ENCODE assay signal across 17 mouse cellular contexts in the genomic region with DNA sequence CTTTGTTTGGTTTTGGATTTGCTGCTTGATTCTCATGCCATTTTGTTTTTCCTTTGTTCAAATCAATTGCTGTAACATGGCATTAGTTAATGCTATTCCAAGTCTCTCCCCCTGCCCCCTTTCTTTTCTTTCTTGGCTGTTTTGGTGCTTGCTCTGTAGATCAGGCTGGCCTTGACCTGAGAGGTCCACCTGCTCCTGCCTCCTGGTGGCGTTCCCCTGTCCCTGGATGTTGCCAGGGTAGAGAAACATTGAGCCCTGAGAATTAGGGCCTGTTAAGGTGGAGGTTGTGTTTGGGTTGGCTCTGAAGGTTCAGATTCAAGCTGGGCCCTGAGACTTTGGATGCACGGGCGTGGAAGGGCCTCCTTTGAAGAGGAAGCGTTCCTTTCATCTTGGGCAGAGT.
"Had no signal": no experiment of that assay in that cellular context is flagged by ENCODE, and none has a peak within 500 bp of the region (broad histone marks: within the 10 kb centered on the region; RNA-seq: fewer than 3 reads in every experiment).

No protein-coding gene starts in this region.

- H3K4me3 ChIP-seq: kidney, embryonic 15.5 days; limb, embryonic 13.5 days; liver, embryonic 12.5 days; megakaryocyte, embryonic 14.5 days; midbrain, embryonic 15.5 days; neural tube, embryonic 13.5 days had no signal

- H3K9me3 ChIP-seq: kidney, embryonic 15.5 days; limb, embryonic 13.5 days; liver, embryonic 12.5 days; midbrain, embryonic 15.5 days; neural tube, embryonic 13.5 days had no signal

- H3K27me3 ChIP-seq: kidney, embryonic 15.5 days; limb, embryonic 13.5 days; liver, embryonic 12.5 days; megakaryocyte, embryonic 14.5 days; midbrain, embryonic 15.5 days; neural tube, embryonic 13.5 days had no signal

- H3K4me2 ChIP-seq: kidney, embryonic 15.5 days; limb, embryonic 13.5 days; lung, embryonic 14.5 days; midbrain, embryonic 11.5 days; midbrain, embryonic 15.5 days; neural tube, embryonic 13.5 days had no signal

- ATAC-seq: liver, embryonic 12.5 days; midbrain, embryonic 15.5 days had no signal

- DNase-seq: kidney, postnatal 25 days; layer of hippocampus, postnatal 36 days; lung, embryonic 14.5 days; lung, postnatal 14 days; retina, postnatal 1 day; right cerebral cortex, postnatal 4 days; spleen, adult 18-20 months; thymus, adult 18-20 months; thymus, postnatal 25 days had no signal

- H3K9ac ChIP-seq: kidney, embryonic 15.5 days; limb, embryonic 13.5 days; liver, embryonic 12.5 days; lung, embryonic 14.5 days; midbrain, embryonic 15.5 days; neural tube, embryonic 13.5 days had no signal

- H3K27ac ChIP-seq: kidney, embryonic 15.5 days; limb, embryonic 13.5 days; liver, embryonic 12.5 days; macrophage; midbrain, embryonic 15.5 days; neural tube, embryonic 13.5 days had no signal

- H3K36me3 ChIP-seq: kidney, embryonic 15.5 days; limb, embryonic 13.5 days; liver, embryonic 12.5 days; midbrain, embryonic 15.5 days; neural tube, embryonic 13.5 days had no signal
